Mouse (Mus musculus): Measurements from ENCODE around the gene Atrn. TPM values are rescaled to one million over a fixed set of nuclear protein-coding genes. Genes with fewer than 3 reads are reported as not detected.
"Not testable (repeated sequence)": the region's sequence is repeated elsewhere in the genome, so short reads cannot be mapped to it uniquely, and the experiment has no call there.

Atrn gene
- polyA plus RNA-seq, 1 experiment = 6.2 TPM

GRCm38 (mm10) chr2:131010566-131010965, 104.3 kb downstream of the Atrn start:
- 79% methylated on average over 1 of the region's 1 CpGs for WGBS
- H3K4me1 ChIP-seq (ENCODE audit: control insufficient read depth, insufficient read depth, low read length) = no peaks in the 10 kb centered on the region
- H3K4me3 ChIP-seq (replicated peaks; ENCODE audit: control insufficient read depth, low read depth, low read length) = no peak overlapping the region
- TF ChIP-seq POLR2A (IDR thresholded peaks at IDR 0.05; ENCODE audit: borderline replicate concordance, control insufficient read depth, low read depth, low read length) = no peak
- TF ChIP-seq CTCF (IDR thresholded peaks at IDR 0.05; ENCODE audit: control insufficient read depth, insufficient read depth, low read length) = no peak
- no peak overlapping the region for H3K27ac ChIP-seq (ENCODE audit: control insufficient read depth, insufficient read depth, low read depth, low read length, poor library complexity)

- H3K4me3 ChIP-seq (replicated peaks; ENCODE audit: control insufficient read depth, low read depth, low read length) = no peak overlapping the region
- 82% methylated on average over 2 of the region's 2 CpGs for WGBS
- TF ChIP-seq POLR2A (IDR thresholded peaks at IDR 0.05; ENCODE audit: borderline replicate concordance, control insufficient read depth, low read depth, low read length) = no peak
- no peak for TF ChIP-seq CTCF (IDR thresholded peaks at IDR 0.05; ENCODE audit: control insufficient read depth, insufficient read depth, low read length)
- H3K27ac ChIP-seq (ENCODE audit: control insufficient read depth, insufficient read depth, low read depth, low read length, poor library complexity) = no peak overlapping the region
- H3K4me1 ChIP-seq (ENCODE audit: control insufficient read depth, insufficient read depth, low read length) = no peaks in the 10 kb centered on the region
Measured at GRCm38 (mm10) chr2:131025230-131025629, 118.9 kb downstream of the Atrn start.

GRCm38 (mm10) chr2:131026941-131027340, 120.6 kb downstream of the Atrn start:
- TF ChIP-seq CTCF (IDR thresholded peaks at IDR 0.05; ENCODE audit: control insufficient read depth, insufficient read depth, low read length) (no peak), POLR2A (IDR thresholded peaks at IDR 0.05; ENCODE audit: borderline replicate concordance, control insufficient read depth, low read depth, low read length) (no peak)
- H3K27ac ChIP-seq (ENCODE audit: control insufficient read depth, insufficient read depth, low read depth, low read length, poor library complexity) = no peak overlapping the region
- H3K4me3 ChIP-seq (replicated peaks; ENCODE audit: control insufficient read depth, low read depth, low read length) = no peak overlapping the region
- WGBS = 90% methylated on average over 3 of the region's 3 CpGs
- H3K4me1 ChIP-seq (ENCODE audit: control insufficient read depth, insufficient read depth, low read length) = no peaks in the 10 kb centered on the region

GRCm38 (mm10) chr2:131029065-131029935, 123.0 kb downstream of the Atrn start:
- no peaks in the 10 kb centered on the region for H3K4me1 ChIP-seq (ENCODE audit: control insufficient read depth, insufficient read depth, low read length)
- WGBS = 54% methylated on average over 9 of the region's 9 CpGs
- H3K27ac ChIP-seq (ENCODE audit: control insufficient read depth, insufficient read depth, low read depth, low read length, poor library complexity) = no peak overlapping the region
- TF ChIP-seq CTCF (IDR thresholded peaks at IDR 0.05; ENCODE audit: control insufficient read depth, insufficient read depth, low read length) (no peak), POLR2A (IDR thresholded peaks at IDR 0.05; ENCODE audit: borderline replicate concordance, control insufficient read depth, low read depth, low read length) (no peak)
- H3K4me3 ChIP-seq (replicated peaks; ENCODE audit: control insufficient read depth, low read depth, low read length) = no peak overlapping the region

GRCm38 (mm10) chr2:131030561-131030960, 124.3 kb downstream of the Atrn start:
- Histone ChIP-seq H3K4me1 (ENCODE audit: control insufficient read depth, insufficient read depth, low read length) (no peaks in the 10 kb centered on the region), H3K27ac (ENCODE audit: control insufficient read depth, insufficient read depth, low read depth, low read length, poor library complexity) (no peak overlapping the region), H3K4me3 (replicated peaks; ENCODE audit: control insufficient read depth, low read depth, low read length) (no peak overlapping the region)
- no peak for TF ChIP-seq CTCF (IDR thresholded peaks at IDR 0.05; ENCODE audit: control insufficient read depth, insufficient read depth, low read length)
- no peak for TF ChIP-seq POLR2A (IDR thresholded peaks at IDR 0.05; ENCODE audit: borderline replicate concordance, control insufficient read depth, low read depth, low read length)
- 85% methylated on average over 2 of the region's 2 CpGs for WGBS

- Histone ChIP-seq H3K4me3 (replicated peaks; ENCODE audit: control insufficient read depth, low read depth, low read length) (no peak overlapping the region), H3K4me1 (ENCODE audit: control insufficient read depth, insufficient read depth, low read length) (no peaks in the 10 kb centered on the region), H3K27ac (ENCODE audit: control insufficient read depth, insufficient read depth, low read depth, low read length, poor library complexity) (no peak overlapping the region)
- TF ChIP-seq CTCF (IDR thresholded peaks at IDR 0.05; ENCODE audit: control insufficient read depth, insufficient read depth, low read length) = no peak
- TF ChIP-seq POLR2A (IDR thresholded peaks at IDR 0.05; ENCODE audit: borderline replicate concordance, control insufficient read depth, low read depth, low read length) = no peak
- WGBS = 90% methylated on average over 1 of the region's 1 CpGs
Measured at GRCm38 (mm10) chr2:131030998-131031397, 124.7 kb downstream of the Atrn start.

GRCm38 (mm10) chr2:131031406-131031805, 125.1 kb downstream of the Atrn start:
- 28% methylated on average over 1 of the region's 1 CpGs for WGBS
- not testable (repeated sequence) for H3K4me1 ChIP-seq (ENCODE audit: control insufficient read depth, insufficient read depth, low read length); H3K27ac ChIP-seq (ENCODE audit: control insufficient read depth, insufficient read depth, low read depth, low read length, poor library complexity); H3K4me3 ChIP-seq (replicated peaks; ENCODE audit: control insufficient read depth, low read depth, low read length)

GRCm38 (mm10) chr2:131036343-131036742, 130.0 kb downstream of the Atrn start:
- no peak overlapping the region for H3K4me3 ChIP-seq (replicated peaks; ENCODE audit: control insufficient read depth, low read depth, low read length)
- TF ChIP-seq CTCF (IDR thresholded peaks at IDR 0.05; ENCODE audit: control insufficient read depth, insufficient read depth, low read length) (no peak), POLR2A (IDR thresholded peaks at IDR 0.05; ENCODE audit: borderline replicate concordance, control insufficient read depth, low read depth, low read length) (no peak)
- H3K27ac ChIP-seq (ENCODE audit: control insufficient read depth, insufficient read depth, low read depth, low read length, poor library complexity) = no peak overlapping the region
- 84% methylated on average over 2 of the region's 2 CpGs for WGBS
- peaks cover 4% of the 10 kb centered on the region; the same call in 1 of the 2 replicates for H3K4me1 ChIP-seq (ENCODE audit: control insufficient read depth, insufficient read depth, low read length)

- TF ChIP-seq POLR2A (IDR thresholded peaks at IDR 0.05; ENCODE audit: borderline replicate concordance, control insufficient read depth, low read depth, low read length) = no peak
- TF ChIP-seq CTCF (IDR thresholded peaks at IDR 0.05; ENCODE audit: control insufficient read depth, insufficient read depth, low read length) = no peak
- no peak overlapping the region for H3K4me3 ChIP-seq (replicated peaks; ENCODE audit: control insufficient read depth, low read depth, low read length)
- H3K27ac ChIP-seq (ENCODE audit: control insufficient read depth, insufficient read depth, low read depth, low read length, poor library complexity) = no peak overlapping the region
Measured at GRCm38 (mm10) chr2:131036757-131037156, 130.5 kb downstream of the Atrn start.

More at GRCm38 (mm10) chr2:131036757-131037156, 130.5 kb downstream of the Atrn start:
- peaks cover 4% of the 10 kb centered on the region; the same call in 1 of the 2 replicates for H3K4me1 ChIP-seq (ENCODE audit: control insufficient read depth, insufficient read depth, low read length)
